Mouse (Mus musculus) liver, embryonic 12.5 days (tissue): ENCODE data around the gene Fbxo33. TPM values are rescaled to one million over a fixed set of nuclear protein-coding genes. Genes with fewer than 3 reads are reported as not detected.
A peak's percentile ranks its signal among the peaks of the same experiment; 100 is the strongest.

ENCODE experiments used
- ATAC-seq: fragments of 200-750 bp; cut with Nextera tagmentation; 2 replicates; pipeline ENCODE4 v1.8.0; 2017; ENCODE audit warnings: moderate number of reproducible peaks, mild to moderate bottlenecking, moderate library complexity
- H3K27ac ChIP-seq: fragments of 300-500 bp; sonication (generic); 2 replicates; pipeline ENCODE4 v1.5.1; 2016; ENCODE audit warnings: mild to moderate bottlenecking
- H3K27me3 ChIP-seq: fragments of 300-500 bp; sonication (generic); replicated peaks from 2 replicates; pipeline ENCODE4 v1.6.1; 2016; ENCODE audit warnings: mild to moderate bottlenecking, moderate library complexity
- H3K36me3 ChIP-seq: fragments of 300-500 bp; sonication (generic); 2 replicates; pipeline ENCODE4 v1.6.1; 2016; ENCODE audit warnings: mild to moderate bottlenecking, moderate library complexity
- H3K4me1 ChIP-seq: fragments of 300-500 bp; sonication (generic); 2 replicates; pipeline ENCODE4 v1.6.1; 2016
- H3K4me2 ChIP-seq: fragments of 300-500 bp; sonication (generic); 2 replicates; pipeline ENCODE4 v1.6.1; 2016; ENCODE audit warnings: mild to moderate bottlenecking, moderate library complexity
- H3K4me3 ChIP-seq: fragments of 300-500 bp; sonication (generic); 2 replicates; pipeline ENCODE4 v1.5.1; 2016; ENCODE audit warnings: mild to moderate bottlenecking, moderate library complexity
- H3K9ac ChIP-seq: fragments of 300-500 bp; sonication (generic); 2 replicates; pipeline ENCODE4 v1.6.1; 2016; ENCODE audit warnings: mild to moderate bottlenecking, moderate library complexity
- H3K9me3 ChIP-seq: fragments of 300-500 bp; sonication (generic); replicated peaks from 2 replicates; pipeline ENCODE4 v1.6.1; 2016; ENCODE audit warnings: mild to moderate bottlenecking, moderate library complexity
- WGBS: fragments of 180-500 bp; shearing (Covaris S2); methylation state at CpG from one replicate; pipeline ENCODE4 v1.1.7; 2016; ENCODE audit not compliant: insufficient replicate concordance; 5-methylcytosine and 5-hydroxymethylcytosine counted together
- polyA plus RNA-seq: library from polyadenylated mRNA; unstranded; fragments of >200 nt; fragmentation: Nextera tagmentation; extraction: Ambion mirVana; gene quantifications from 2 replicates; pipeline ENCODE4 v1.2.1, GENCODE M21; 2016

The Fbxo33 gene
- polyA plus RNA-seq, 1 experiment from 2014 or later: 12.5 TPM

DNA sequence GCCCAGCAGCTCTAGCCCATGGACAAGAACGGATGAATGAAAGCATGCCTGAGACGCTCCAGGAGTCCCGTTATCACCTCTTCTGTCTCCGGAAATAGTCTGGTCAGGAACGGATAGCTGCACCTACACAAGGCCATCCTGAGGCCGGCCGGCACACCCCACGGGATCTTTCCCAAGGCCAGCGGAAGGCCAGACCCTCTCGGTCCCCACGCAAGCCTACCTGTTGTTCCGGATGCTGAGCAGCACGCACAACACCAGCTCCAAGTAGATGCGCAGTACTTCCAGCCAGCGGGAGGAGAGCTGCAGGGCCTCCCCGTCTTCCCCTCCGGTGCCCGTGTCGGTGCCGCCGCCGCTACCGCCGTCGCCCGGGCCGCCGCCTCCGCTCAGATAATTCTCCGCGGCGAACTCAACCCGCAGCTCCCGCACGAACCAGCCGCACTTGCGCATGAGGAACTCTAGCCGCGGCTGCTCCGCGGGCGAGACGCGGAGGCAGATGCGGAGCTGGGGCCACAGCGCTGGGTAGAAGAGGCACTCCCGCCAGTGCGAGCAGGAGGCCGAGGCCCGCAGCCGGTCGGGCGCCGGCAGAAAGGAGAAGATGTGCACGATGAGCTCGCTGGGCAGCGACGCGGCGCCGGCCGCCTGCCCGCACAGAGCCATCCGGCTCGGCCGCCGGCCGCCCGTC, 744 bp downstream of the Fbxo33 start:
- peaks cover 35% of the 10 kb centered on the region for H3K4me1 ChIP-seq
- H3K36me3 ChIP-seq: no peaks in the 10 kb centered on the region
- no peaks in the 10 kb centered on the region for H3K27me3 ChIP-seq
- H3K9me3 ChIP-seq: no peaks in the 10 kb centered on the region
- peak; percentile 22 for ATAC-seq
- H3K9ac ChIP-seq: peak overlapping the region; percentile 97
- H3K4me3 ChIP-seq: peak overlapping the region; percentile 99
- H3K27ac ChIP-seq: peak overlapping the region; percentile 98
- under 1% methylated on average over 62 of the region's 69 CpGs for WGBS
- H3K4me2 ChIP-seq: peak overlapping the region; percentile 76

DNA sequence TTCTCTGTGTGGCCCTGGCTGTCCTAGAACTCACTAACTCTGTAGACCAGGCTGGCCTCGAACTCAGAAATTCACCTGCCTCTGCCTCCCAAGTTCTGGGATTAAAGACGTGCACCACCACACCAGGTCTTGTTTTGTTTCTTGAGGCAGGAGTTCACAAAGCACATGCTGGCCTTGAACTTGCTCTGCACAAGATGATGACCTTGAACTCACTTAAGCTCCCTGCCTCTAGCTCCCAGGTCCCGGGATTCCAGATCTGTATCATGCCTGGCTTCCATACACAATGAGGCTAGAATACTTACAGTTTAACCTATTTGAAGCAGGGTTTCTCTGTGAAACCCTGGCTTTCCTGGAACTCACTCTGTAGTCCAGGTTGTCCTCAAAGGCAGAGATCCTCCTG, 2.2 kb downstream of the Fbxo33 start:
- H3K27ac ChIP-seq: no peak overlapping the region
- peaks cover 8% of the 10 kb centered on the region; the same call in 1 of the 2 replicates for H3K36me3 ChIP-seq
- no peaks in the 10 kb centered on the region for H3K27me3 ChIP-seq
- ATAC-seq: no peak
- 78% methylated on average over 3 of the region's 3 CpGs for WGBS
- no peaks in the 10 kb centered on the region for H3K9me3 ChIP-seq
- H3K4me3 ChIP-seq: peak overlapping the region; percentile 99
- H3K9ac ChIP-seq: 0 out of 2 replicates have a peak overlapping the region, but pooled peaks have one; percentile 27
- H3K4me1 ChIP-seq: peaks cover 35% of the 10 kb centered on the region
- H3K4me2 ChIP-seq: peak overlapping the region; percentile 76

DNA sequence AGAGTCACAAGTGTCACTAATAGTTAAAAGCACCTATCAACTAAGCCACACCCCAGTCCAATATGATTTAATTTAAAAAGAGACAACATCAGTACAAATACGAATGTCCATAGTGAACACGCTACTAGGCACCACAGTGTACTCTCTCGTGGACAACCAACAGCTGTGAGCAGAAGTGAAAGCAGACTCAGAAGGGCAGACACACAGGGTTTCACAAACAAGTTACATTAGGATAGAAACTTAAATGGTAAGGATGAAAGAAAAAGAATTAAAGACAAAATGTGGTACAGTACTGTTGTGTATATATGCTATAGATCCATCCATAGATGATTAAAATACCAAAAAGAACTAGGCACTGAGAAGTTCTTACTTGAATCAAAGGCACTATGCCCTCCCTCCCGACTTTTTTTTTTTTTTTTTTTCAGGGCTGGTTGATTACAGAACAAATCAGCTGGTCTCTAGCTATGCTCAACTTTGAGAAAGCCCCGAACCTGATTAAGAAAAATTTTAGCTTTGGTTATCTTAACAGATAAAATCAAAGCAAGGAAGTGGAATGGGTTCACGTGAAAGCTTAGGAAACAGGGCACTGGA, 2.8 kb downstream of the Fbxo33 start:
- no peak for ATAC-seq
- Histone ChIP-seq H3K9me3 (no peaks in the 10 kb centered on the region), H3K9ac (no peak overlapping the region), H3K27me3 (no peaks in the 10 kb centered on the region), H3K4me2 (peak overlapping the region; percentile 76), H3K36me3 (peaks cover 13% of the 10 kb centered on the region), H3K4me1 (peaks cover 35% of the 10 kb centered on the region), H3K27ac (no peak overlapping the region), H3K4me3 (peak overlapping the region; percentile 99; the same call in 1 of the 2 replicates)
- 54% methylated on average over 6 of the region's 6 CpGs for WGBS

DNA sequence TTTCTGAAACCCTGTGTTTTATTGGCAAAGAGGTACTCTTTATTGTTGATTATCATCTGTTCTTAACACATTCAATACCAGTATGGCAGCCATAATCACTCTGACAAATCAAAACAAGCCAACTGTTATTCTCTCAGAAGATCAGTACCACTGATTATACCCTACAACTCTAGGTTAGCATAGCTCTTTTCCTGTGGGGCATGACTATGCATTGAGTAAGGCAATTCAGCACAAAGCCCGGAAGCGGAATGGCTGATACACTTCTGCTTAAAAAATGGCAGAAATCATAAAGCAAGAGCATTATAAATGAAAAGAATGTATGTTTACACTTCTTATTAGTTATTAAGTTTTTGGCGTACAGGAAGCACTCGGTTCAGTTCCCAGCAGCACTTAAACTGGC, 3.3 kb downstream of the Fbxo33 start:
- H3K4me1 ChIP-seq: peaks cover 35% of the 10 kb centered on the region

DNA sequence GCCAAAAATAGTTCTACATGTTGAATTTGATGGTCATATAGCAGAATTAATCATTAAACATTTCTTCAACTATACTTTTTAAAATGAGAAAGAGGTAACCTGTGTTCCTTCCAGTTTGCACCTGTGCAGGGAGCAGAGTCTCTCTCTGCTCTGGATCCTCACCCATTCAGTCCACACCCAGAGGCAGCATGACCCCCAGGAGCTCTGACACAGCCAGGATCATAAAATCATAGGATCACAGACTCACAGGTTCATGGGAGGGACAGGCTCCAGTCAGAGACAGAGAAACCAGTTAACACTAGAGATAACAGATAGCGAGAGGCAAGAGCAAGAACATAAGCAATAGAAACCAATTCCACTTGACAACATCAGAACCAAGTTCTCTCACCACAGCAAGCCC, 11.7 kb downstream of the Fbxo33 start:
- H3K27me3 ChIP-seq: no peaks in the 10 kb centered on the region
- peaks cover 21% of the 10 kb centered on the region for H3K4me1 ChIP-seq
- WGBS: 31% methylated on average over 1 of the region's 1 CpGs
- H3K9me3 ChIP-seq: no peaks in the 10 kb centered on the region
- H3K4me3 ChIP-seq: no peak overlapping the region
- H3K27ac ChIP-seq: no peak overlapping the region
- H3K36me3 ChIP-seq: peaks cover 37% of the 10 kb centered on the region
- peak; percentile 60; the same call in 1 of the 2 replicates for ATAC-seq
- no peak overlapping the region for H3K4me2 ChIP-seq
- no peak overlapping the region for H3K9ac ChIP-seq

More for the DNA sequence above, 3.3 kb downstream of the Fbxo33 start:
- H3K4me2 ChIP-seq: no peak overlapping the region
- H3K36me3 ChIP-seq: peaks cover 19% of the 10 kb centered on the region
- no peaks in the 10 kb centered on the region for H3K27me3 ChIP-seq
- no peak overlapping the region for H3K27ac ChIP-seq
- no peak for ATAC-seq
- 75% methylated on average over 4 of the region's 4 CpGs for WGBS
- H3K9me3 ChIP-seq: no peaks in the 10 kb centered on the region
- no peak overlapping the region for H3K9ac ChIP-seq
- no peak overlapping the region for H3K4me3 ChIP-seq

DNA sequence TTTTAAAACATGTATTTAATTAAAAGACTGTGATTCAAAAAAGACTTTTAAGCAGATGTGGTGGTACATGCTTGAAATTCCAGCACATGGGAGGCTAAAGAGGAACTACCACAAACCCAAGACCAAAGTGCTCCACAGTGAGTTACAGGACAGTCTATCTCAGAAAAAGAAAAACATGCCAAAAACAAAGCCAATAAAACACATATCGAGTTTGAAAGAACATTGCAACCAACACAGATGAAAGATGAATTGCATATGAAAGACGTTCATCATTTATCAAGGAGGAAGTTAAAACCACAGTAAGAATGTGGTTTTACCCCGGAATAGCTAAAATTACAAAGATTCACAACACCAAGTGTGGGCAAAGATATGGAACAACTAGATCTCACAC, 12.5 kb downstream of the Fbxo33 start:
- ATAC-seq: no peak
- 25% methylated on average over 3 of the region's 3 CpGs for WGBS
- H3K4me3 ChIP-seq: no peak overlapping the region
- no peak overlapping the region for H3K27ac ChIP-seq
- H3K9ac ChIP-seq: no peak overlapping the region
- no peaks in the 10 kb centered on the region for H3K9me3 ChIP-seq
- no peaks in the 10 kb centered on the region for H3K27me3 ChIP-seq
- H3K4me1 ChIP-seq: peaks cover 21% of the 10 kb centered on the region
- peaks cover 37% of the 10 kb centered on the region for H3K36me3 ChIP-seq
- no peak overlapping the region for H3K4me2 ChIP-seq

DNA sequence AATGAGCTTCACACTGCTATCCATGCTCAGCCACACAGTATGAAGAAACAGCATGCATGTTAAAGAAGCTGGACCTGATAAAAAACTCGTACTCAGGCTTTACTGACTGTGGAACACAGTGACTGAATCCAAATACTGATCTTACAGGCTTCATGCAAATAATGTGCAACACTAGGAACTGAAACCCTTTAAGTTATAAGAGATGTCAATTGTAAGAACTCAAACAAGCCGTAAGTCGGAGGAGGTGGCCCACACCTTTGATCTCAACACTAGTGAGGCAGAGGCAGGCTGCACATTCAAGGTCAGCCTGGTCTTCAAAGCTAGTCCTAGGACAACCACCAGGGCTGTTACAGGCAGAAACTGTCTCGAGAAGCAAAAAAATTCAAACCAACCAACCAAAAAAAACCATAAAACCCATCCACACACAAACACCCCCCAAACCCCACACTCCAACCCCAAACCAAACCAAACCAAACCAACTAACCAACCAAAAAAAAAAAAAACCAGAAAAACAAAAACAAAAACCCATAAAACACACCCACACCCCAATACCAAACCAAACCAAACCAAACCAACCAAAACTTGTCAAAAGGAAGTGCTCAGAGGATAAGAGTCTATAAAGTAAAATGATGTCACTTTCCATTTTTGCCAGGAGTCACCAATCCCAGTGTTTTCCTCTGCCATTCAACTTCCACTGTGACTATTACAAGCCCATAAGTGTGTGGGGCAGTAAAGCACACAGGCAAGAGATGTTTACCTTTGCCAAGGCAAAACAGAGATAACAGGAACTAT, 13.1 kb downstream of the Fbxo33 start:
- Histone ChIP-seq H3K4me3 (no peak overlapping the region), H3K9ac (no peak overlapping the region), H3K27ac (no peak overlapping the region), H3K9me3 (no peaks in the 10 kb centered on the region), H3K36me3 (peaks cover 33% of the 10 kb centered on the region), H3K4me1 (peaks cover 21% of the 10 kb centered on the region), H3K4me2 (no peak overlapping the region), H3K27me3 (no peaks in the 10 kb centered on the region)
- no peak for ATAC-seq
- 75% methylated on average over 4 of the region's 4 CpGs for WGBS

DNA sequence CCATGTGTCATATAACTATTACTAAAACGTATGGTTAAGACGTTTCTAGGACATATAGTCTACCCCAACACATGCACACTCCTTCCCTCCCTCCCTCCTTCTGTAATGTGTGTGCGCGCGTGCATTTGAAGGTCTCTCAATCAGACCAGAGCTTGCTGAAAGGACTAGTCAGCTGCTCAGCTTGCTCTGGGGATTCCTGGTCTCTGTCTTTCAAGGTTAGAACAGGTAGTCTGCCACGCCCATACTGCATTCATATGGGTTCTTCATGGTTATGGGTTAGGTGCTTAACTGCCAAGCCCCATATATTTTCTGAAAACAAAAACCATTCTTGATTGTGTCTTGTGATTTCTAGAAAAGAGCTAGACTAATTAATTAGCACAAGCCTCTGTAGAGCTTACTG, 14.0 kb downstream of the Fbxo33 start:
- Histone ChIP-seq H3K4me2 (no peak overlapping the region), H3K4me1 (peaks cover 21% of the 10 kb centered on the region), H3K27ac (no peak overlapping the region), H3K9me3 (no peaks in the 10 kb centered on the region), H3K36me3 (peaks cover 32% of the 10 kb centered on the region), H3K4me3 (no peak overlapping the region), H3K27me3 (no peaks in the 10 kb centered on the region), H3K9ac (no peak overlapping the region)
- 89% methylated on average over 6 of the region's 6 CpGs for WGBS
- no peak for ATAC-seq

DNA sequence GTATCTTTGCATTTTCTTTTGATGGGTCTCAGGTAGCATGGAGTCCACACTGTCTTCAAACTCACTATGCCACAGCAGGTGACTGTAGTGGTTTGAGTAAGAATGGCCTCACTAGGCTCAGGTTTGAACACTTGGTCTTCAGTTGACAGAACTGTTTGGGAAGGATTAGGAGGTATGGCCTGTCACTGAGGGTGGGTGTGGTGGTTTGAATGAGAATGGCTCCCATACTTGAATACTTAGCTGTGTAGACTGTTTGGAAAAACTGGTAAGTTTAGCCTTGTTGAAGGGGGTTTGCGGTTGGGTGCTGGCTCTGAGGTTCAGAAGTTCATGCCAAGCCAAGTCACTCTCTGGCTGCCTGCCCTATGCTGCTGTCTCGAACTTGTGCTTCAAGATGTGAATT, 20.2 kb downstream of the Fbxo33 start:
- Histone ChIP-seq H3K4me3 (no peak overlapping the region), H3K27ac (no peak overlapping the region), H3K4me1 (peaks cover 18% of the 10 kb centered on the region), H3K4me2 (no peak overlapping the region), H3K36me3 (peaks cover 42% of the 10 kb centered on the region), H3K27me3 (no peaks in the 10 kb centered on the region), H3K9ac (no peak overlapping the region), H3K9me3 (no peaks in the 10 kb centered on the region)
- no peak for ATAC-seq
- WGBS: 82% methylated on average over 2 of the region's 2 CpGs

DNA sequence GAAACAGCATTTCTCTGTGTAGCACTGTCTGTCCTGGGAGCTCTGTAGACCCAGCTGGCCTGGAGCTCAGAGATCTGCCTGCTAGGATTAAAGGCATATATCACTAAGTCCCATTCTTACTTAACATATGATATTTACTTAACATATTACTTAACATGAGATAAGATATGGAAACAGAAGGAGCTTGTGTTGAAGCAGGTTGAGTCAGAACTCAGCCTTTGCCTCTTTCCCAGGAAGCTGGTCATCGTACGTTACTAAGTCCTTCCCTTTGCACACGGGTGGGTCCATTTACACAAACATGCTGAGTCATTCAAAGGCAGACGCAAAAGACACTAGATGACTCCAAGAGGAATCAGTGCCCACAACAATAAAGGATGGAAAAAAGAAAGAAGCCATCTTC, 20.8 kb downstream of the Fbxo33 start:
- no peaks in the 10 kb centered on the region for H3K27me3 ChIP-seq
- H3K4me3 ChIP-seq: no peak overlapping the region
- H3K27ac ChIP-seq: no peak overlapping the region
- no peaks in the 10 kb centered on the region for H3K9me3 ChIP-seq
- H3K4me1 ChIP-seq: peaks cover 25% of the 10 kb centered on the region
- ATAC-seq: no peak
- H3K9ac ChIP-seq: no peak overlapping the region
- H3K4me2 ChIP-seq: no peak overlapping the region
- H3K36me3 ChIP-seq: peaks cover 36% of the 10 kb centered on the region
- 40% methylated on average over 4 of the region's 4 CpGs for WGBS

DNA sequence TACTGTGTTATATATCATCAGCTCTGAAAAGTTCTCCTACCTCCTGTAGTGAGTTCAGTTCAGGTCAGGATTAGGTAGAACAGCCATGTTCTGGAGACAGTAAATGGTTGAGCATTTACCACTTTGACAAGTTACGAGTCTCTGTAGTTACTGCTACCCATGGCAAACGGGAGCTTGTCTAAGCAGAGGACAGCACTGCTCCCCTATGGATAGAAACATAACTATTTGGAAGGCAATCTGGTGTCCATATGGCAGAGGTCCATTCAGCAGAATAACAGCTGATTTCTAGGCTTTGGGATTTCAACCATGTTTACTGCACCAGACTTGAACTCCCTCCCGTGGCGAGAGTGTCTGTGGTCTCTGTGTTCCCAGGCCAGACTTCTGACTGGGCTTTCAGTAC, 23.6 kb downstream of the Fbxo33 start:
- no peak for ATAC-seq
- no peak overlapping the region for H3K4me3 ChIP-seq
- H3K9ac ChIP-seq: no peak overlapping the region
- no peak overlapping the region for H3K4me2 ChIP-seq
- WGBS: 90% methylated on average over 4 of the region's 4 CpGs
- peaks cover 31% of the 10 kb centered on the region for H3K4me1 ChIP-seq
- no peak overlapping the region for H3K27ac ChIP-seq
- H3K36me3 ChIP-seq: peaks cover 24% of the 10 kb centered on the region
- H3K27me3 ChIP-seq: no peaks in the 10 kb centered on the region
- H3K9me3 ChIP-seq: no peaks in the 10 kb centered on the region

DNA sequence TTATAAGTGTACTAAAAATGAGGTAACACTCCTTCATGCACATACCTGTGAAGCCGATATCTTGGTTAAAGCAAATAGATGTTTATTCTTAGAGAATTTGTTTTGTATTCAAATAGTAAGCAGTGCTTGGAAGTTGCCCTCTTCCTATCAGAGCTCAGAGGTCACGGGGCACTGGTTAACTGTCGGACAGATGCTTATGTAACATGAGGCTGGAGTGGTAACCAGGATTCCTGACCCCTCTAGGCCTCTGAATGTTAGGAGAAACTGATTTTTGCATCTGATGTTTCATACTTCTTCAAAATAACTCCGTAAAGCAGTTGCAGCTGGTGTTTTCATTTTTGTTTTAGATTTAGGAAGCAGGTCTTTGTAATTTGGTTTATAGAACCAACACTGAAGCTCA, 24.5 kb downstream of the Fbxo33 start:
- peak overlapping the region; percentile 42 for H3K4me2 ChIP-seq
- H3K9ac ChIP-seq: peak overlapping the region; percentile 4; the same call in 1 of the 2 replicates
- no peak overlapping the region for H3K4me3 ChIP-seq
- no peak for ATAC-seq
- no peaks in the 10 kb centered on the region for H3K9me3 ChIP-seq
- H3K36me3 ChIP-seq: peaks cover 25% of the 10 kb centered on the region
- H3K4me1 ChIP-seq: peaks cover 31% of the 10 kb centered on the region
- H3K27me3 ChIP-seq: no peaks in the 10 kb centered on the region
- peak overlapping the region; percentile 78 for H3K27ac ChIP-seq
- WGBS: 63% methylated on average over 4 of the region's 4 CpGs
